Mouse (Mus musculus) thymus, adult 18-20 months (tissue): ENCODE results near the gene Olfr155.

Source experiments
- DNase-seq, 2 experiments: peaks; one replicate each; pipeline ENCODE4 v3.0.0; 2022; ENCODE audit warnings: mixed read lengths in 2 of 2

The Olfr155 gene

DNA sequence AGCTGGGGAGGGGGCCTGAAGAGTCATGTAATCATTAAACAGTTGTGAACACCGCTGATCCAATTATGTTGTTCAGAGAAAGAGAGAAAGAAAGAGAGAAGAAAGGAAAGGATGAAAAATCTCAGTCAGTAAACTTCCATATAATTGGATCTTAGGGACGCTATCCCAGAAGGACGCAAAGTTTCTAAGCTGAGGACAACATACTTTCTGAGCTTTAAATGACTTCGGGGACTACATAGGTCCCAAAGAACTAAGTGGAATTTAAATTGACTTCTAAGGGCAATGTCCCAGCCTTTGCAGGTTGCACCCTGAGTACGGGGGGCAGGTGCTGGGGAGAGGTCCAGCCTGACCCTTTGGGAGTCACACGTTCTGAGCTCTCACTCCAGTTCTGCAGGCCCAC, at the start of gene Olfr155:
Gene Olfr155 (plus strand): TSS at position 301 of the 400 bp plus-strand sequence.
- no peak for DNase-seq

- no peak for DNase-seq
These were observed 28.3 kb upstream of the Olfr155 start for GRCm38 (mm10) chr4:43822896-43823550.

DNA sequence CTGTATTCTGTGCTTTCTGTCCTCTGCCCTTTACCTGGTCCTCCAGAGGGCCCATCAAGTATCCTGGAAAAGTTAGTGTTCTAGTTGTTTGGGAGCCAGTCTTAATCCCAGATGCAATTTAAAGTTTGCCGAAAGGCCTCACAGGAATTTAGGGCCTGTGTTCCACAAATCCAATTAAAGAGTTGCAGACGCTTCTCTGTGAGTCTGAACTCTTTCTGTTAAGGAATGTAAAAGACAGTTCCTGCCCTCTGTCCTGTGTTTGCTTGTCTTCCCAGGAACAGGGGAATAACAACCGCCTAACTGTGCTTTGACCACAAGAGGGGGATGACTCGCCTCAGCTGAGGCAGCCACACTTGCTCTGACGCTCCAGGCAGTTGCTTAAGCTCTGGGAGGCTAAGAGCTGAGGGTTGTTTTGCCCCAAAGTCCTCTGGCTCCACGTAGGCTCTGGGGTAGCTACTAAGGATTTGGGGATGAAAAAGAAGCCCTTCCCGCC, 27.5 kb upstream of the Olfr155 start, which contains the start of gene Olfr156:
Gene Olfr156 (minus strand): TSS at position 51 of the 493 bp plus-strand sequence.
- DNase-seq, result no peak

GRCm38 (mm10) chr4:43828806-43829205, 22.6 kb upstream of the Olfr155 start:
- no peak for DNase-seq

- no peak for DNase-seq
These were observed 19.3 kb upstream of the Olfr155 start for GRCm38 (mm10) chr4:43832031-43832430.

- no peak for DNase-seq
These were observed 17.6 kb upstream of the Olfr155 start for GRCm38 (mm10) chr4:43833752-43834151.

DNA sequence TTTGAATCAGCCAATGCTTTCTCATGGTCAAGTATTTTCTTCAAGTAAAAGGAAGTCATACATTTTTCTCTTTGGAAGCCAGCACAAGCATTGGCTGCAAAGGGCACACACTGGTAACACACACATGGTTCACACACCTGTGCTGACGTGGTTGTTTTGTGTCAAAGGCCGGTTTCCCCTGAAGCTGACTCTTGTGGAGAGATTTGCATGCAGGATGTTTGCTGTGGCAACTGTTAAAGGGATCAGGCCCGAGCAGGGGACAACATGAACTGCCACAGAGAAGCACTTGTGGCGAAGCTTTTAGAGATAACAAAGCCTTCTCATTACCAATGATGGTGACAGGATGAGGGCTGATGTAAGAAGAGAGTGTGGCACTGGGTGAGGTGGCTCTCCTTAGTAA, 16.6 kb upstream of the Olfr155 start:
- no peak for DNase-seq

DNA sequence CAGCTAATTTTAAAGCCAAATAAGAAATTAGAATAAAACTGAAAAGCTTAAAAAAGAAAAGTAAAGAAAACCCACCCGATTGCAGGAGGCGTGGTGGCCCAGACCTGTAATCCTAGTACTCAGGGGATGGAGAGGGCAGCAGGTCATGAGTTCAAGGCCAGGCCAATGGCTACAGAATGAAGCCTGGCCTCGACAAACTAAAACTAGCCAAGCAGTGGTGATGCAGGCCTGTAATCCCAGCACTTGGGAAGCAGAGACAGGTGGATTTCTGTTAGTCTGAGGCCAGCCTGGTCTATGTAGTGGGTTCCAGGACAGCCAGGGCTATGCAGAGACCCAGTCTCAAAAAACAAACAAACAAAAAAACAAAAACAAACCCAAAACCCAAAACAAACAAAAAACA, 13.0 kb upstream of the Olfr155 start:
- DNase-seq, result no peak

- DNase-seq, result no peak
These were observed 11.3 kb upstream of the Olfr155 start, which contains the start of gene Olfr157 for GRCm38 (mm10) chr4:43840101-43840500. TSS of gene Olfr157 (minus strand) at chr4:43840201.

- no peak for DNase-seq
These were observed 2.7 kb downstream of the Olfr155 start for GRCm38 (mm10) chr4:43854101-43854500.

DNA sequence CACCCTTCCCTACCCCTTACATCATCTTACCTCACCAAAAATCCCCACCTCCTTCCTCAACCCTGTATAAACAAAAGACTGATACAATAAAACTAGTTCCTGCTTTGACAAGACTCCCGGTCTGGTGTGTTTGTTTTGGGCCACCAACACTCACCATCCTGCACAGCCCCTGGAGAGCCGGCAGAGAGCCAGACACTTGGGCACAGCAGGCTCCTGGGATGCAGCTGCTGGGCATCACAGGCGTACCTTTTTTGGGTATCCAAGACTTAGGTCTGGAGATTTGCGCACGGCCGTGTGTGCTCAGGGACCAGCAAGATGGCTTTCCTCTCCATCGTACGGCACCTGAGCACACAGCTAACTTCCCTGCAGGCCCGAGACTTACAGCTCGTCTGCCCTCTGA, 8.5 kb downstream of the Olfr155 start:
- DNase-seq, result no peak

- peak; percentile 4 to 11 for DNase-seq
These were observed 9.6 kb downstream of the Olfr155 start for GRCm38 (mm10) chr4:43860744-43861519.

DNA sequence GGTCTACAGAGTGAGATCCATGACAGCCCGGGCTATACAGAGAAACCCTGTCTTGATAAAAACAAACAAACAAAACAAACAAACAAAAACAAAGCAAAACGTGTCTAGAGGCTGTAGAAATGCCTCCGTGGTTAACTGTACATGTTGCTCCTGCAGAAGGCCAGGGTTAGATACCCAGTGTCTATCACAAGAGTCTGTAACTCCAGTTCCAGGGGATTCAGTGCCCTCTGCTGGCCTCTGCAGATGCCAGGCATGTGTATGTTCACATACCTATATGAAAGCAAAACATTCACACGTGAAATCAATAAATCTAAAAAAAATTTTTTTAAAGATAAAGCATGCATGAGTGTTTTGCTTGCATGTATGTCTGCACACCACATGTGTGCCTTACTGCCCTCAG, 11.9 kb downstream of the Olfr155 start:
- DNase-seq, result no peak

DNA sequence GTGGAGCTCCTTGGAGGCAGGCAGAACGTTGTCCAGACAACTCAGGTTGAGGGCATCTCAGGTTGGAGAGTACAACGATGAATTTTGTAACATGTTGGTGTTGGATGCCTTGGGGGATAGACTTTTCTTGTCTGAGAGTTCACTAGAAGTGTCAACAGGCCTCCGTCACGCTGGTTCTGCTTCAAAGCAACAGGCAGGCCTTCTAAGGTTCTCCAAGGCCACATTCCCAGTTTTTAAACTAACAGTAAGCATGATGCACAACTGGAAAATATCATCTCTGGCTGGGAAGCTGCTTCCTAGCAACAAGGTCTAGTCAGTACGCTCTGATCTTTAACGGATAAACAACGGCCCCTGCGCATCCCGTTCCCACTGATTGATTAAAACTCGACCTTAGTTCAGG, 18.5 kb downstream of the Olfr155 start:
- no peak for DNase-seq

GRCm38 (mm10) chr4:43874501-43874900, 23.1 kb downstream of the Olfr155 start:
- DNase-seq, result no peak

DNA sequence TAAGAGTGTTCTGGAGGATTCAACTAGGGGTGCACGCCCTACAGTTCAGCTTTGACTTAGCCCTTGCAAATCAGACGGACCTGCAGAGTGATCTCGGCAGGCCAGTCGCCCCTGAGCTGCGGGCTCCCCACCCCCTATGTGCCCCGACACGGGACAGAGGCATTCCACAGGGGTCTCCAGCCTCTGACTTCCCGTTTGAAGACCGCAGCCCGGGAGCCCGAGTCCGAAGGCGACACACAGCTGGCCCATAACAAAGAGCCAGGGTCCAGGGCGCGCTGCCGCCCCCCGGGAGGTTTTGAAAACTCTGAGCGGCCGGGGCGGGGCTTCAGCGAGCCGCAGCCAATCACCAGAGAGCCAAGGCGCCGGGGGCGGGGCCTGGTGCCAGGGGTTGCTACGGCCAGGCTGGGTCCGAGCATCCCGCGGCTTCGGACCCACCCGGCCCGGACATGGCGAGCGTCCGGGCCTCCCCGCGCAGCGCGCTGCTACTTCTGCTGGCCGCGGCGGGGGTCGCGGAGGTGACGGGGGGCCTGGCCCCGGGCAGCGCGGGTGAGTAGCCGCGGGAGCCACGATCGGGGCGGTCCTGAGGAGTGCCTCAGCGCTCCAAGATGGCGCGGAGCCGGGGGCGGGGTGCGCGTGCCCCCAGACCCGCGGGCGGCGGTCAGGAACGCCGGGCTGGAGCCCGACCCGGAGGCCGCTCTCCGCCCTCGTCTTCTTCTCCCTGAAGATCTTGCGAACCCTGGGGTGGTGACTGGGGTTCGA, 24.0 kb downstream of the Olfr155 start, which contains the start of gene Reck:
Gene Reck (plus strand): TSS at position 371 of the 759 bp plus-strand sequence.
- DNase-seq, result peak; percentile 61

DNA sequence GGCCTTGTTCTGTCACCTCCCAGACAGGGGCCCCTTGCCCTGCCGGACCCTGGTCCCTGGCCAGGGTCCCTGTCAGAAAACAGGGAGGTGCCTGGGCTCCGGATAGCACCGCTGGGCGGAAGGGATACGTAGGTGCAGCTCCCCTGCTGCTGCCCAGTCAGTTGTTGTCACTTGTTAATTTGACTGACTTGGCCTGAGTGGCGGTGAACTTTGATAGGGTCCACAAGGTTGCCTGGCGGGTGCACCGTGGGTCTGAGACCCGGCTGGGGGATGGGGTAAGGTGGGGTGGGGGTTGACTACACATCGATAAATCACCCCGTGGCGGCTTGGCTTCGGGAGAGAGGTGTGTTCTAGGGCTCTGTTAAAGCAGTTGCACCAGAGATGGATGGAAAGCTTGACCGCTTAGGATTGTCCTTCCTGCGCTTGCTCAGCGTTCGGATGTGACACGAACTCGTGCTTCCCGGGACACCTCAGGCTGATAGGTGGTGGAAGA, 24.6 kb downstream of the Olfr155 start:
- peak in 1 of 2 experiments; percentile 11 for DNase-seq

DNA sequence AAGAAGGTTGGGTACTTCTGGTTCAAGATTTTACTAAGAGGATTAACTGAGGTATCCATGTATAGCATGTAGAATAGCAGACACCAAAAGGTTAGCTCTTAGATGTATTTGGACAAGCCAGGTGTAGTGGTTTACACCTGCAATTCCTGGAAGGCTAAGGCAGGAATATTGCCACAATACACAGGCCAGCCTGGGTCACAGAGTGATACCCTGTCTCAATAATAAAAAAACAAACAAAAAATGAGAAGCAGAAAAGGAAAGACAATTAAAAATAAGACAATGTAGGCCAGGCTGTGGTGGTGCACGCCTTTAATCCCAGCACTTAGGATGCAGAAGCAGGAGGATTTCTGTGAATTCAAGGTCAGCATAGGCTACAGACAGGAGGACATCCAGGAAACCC, 25.9 kb downstream of the Olfr155 start:
- DNase-seq, result no peak

GRCm38 (mm10) chr4:43878121-43878776, 26.9 kb downstream of the Olfr155 start:
- DNase-seq, result no peak

DNA sequence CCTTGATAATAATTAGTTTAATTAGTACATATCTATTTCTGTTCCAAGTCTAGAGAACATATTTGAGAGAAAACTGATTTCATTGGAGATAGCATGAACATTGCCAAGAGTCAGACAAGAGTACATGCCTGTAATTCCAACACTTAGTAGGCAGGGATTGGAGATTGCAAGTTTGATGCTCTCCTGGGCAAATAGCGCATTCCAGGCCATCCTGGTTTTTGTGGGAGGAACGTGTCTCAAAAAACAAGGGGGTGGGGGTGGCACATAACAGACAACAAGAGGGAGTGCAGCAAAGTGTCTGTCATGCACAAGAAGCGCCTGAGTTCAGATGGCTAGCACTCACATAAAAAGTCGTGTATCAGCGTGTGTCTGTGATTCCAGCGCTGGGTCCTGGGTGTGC, 28.2 kb downstream of the Olfr155 start:
- DNase-seq, result no peak

GRCm38 (mm10) chr4:43884196-43884595, 32.8 kb downstream of the Olfr155 start:
- DNase-seq, result no peak

DNA sequence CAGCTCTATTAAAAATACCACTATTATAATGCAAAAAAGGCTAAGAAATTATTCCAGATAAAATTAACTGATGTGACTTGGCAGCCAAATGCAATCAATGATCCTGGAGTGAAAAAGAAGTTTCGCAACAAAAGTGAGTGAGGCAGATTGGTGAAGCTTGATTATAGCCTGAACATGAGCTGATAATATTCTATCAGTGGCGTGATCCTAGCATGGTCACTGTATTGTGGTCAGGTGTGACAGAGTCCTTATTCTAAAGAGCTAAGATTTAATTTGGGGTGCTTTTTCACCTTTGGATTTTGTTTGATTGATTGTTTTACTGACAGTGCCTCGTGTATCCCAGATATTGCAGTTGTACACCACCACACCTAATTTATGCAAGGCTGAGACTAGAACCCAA, 39.9 kb downstream of the Olfr155 start:
- no peak for DNase-seq
